Mouse (Mus musculus): ENCODE data around the gene Isca1. TPM values are rescaled to one million over a fixed set of nuclear protein-coding genes. Genes with fewer than 3 reads are reported as not detected.

Gene Isca1
- 132 and 140 TPM in 2 replicates for polyA plus RNA-seq (2012; rRNA removed)

DNA sequence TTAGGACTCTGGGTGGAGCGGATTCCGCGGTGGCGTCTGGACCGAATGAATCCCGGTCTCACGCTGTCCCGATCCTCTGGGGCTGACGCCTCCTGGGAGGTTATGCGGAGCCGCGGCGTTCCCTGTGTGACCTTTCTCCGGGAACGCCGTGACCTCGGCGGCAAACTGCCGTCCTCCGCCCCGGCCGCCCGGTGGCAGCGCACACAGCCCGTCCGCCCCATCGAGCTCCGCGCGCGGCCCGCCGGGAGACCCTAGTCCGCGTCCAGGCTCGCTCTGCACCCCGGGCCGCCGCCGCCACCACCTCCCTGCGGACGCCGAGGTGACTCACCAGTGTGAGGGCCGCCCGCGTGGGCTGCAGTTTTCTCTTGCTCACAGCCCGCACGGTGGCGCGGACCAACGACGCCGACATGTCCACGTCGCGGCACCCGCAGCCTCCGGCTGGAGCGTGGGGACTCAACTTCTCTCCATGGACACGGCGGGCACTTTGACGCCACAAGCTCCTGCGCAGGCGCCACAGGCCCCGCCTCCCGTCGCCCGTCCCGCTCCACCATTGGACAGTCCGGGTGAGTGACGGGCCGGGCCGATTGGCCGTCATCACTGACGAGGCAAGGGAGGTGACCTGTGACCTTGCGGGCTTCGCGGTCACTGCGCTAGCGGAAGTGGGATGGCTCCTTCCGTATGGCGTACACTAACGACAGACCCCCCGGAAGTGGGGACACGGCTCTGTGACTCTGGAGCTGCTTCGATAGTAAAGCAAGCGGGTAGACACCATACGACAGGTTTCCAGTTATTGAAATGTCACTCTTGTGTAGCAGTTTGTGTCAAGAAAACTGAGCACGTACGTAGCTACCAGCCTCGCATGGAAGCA is at the start of gene Isca1:
Gene Isca1, minus strand, starts transcription at position 515 of the 868 bp plus-strand sequence.

GRCm38 (mm10) chr13:59782145-59782544 is 12.5 kb upstream of the Isca1 start, which contains the start of gene Gm49354:
Gene Gm49354 (minus strand): TSS chr13:59782245.

GRCm38 (mm10) chr13:59746711-59747110 is 22.9 kb downstream of the Isca1 start, which contains the start of gene 1700014D04Rik:
Gene 1700014D04Rik (minus strand): TSS chr13:59746752.

DNA sequence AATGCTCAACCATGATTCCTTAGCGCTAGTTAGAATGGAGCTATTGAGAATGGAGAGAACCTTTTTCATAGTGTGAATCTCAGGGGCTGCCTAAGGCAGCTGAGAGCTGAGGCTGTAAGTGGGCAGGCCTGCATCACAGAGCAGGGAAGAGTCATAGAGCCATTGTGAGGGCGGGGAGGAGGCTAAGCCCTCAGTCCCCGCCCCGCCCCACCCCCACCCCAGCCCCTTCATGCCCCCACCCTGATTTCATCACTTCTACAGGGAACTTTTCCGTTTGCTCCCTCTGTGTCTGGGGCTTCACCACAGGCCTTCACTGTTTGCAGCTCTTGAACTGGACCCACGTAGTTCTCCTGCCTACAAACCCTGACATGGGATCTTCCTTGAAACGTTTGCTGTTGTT is 38.0 kb downstream of the Isca1 start, which contains the start of gene Spata31d1d:
Gene Spata31d1d, minus strand, starts transcription at position 101 of the 400 bp plus-strand sequence.

DNA sequence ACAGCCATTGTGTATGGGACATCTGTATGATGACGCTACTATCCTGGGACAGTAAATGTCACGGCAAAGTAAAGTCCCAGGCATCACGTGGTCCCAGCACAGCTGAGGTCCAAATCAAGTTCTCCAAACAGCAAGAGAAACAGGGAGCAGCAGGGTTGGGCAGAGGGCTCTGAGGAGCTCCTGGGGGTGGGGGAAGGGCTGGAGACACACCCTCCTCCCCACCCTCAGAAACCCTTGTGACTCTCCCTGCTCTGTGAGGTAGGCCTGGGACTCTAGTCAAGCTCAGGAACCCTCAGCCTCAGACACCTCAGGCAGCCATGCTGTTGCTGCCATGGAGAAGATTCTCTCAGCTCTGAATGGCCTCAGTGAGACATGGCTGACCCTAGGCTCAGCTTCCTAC is 57.6 kb downstream of the Isca1 start, which contains the start of gene Spata31d1b:
Gene Spata31d1b, plus strand, starts transcription at position 301 of the 400 bp plus-strand sequence.

DNA sequence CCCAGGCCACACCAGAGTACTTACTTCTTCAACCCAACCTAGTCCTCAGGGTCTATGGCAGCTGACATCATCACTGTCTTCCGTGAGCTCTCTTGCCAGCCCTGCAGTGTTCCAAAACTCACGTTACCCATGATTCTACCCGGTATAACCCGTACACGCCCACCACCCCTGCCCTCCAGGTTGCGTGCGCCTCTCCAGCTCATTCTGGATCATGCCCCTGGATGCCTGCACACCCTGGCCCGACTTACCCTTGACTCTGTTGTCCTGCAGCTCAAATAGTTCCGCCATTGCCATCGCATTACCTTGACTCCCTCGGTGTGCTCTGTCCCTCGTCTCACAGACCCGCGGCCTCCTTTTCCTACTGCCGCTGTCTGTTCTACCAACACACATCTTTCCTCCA is 59.4 kb downstream of the Isca1 start, which contains the start of gene Spata31d1a:
Gene Spata31d1a, minus strand, starts transcription at position 101 of the 400 bp plus-strand sequence.

Other genes starting within 250 kb of the Isca1 start
- gene Agtpbp1, start 184.6 kb downstream of the Isca1 start, polyA plus RNA-seq (2012; rRNA removed): 61.7 and 66.3 TPM in 2 replicates
- 112 and 114 TPM in 2 replicates for gene Naa35, start 184.6 kb downstream of the Isca1 start, polyA plus RNA-seq (2012; rRNA removed)
- 12.1 and 14.7 TPM in 2 replicates for gene Golm1, start 94.0 kb downstream of the Isca1 start, polyA plus RNA-seq (2012; rRNA removed)
- not detected in 2 replicates for gene 4921517D22Rik, start 75.7 kb downstream of the Isca1 start, polyA plus RNA-seq (2012; rRNA removed)
- gene Spata31d1a, start 59.5 kb downstream of the Isca1 start, polyA plus RNA-seq (2012; rRNA removed): 0.01 and 0.03 TPM in 2 replicates
- gene Spata31d1b, start 57.5 kb downstream of the Isca1 start, polyA plus RNA-seq (2012; rRNA removed): 0.03 TPM in 2 replicates
- gene Spata31d1d, start 38.1 kb downstream of the Isca1 start, polyA plus RNA-seq (2012; rRNA removed): not detected in 2 replicates
- gene 1700014D04Rik, start 23.1 kb downstream of the Isca1 start, polyA plus RNA-seq (2012; rRNA removed): 0.11 and 0.23 TPM in 2 replicates
- gene Gm49354, start 12.4 kb upstream of the Isca1 start, polyA plus RNA-seq (2012; rRNA removed): 0.76 TPM in 1 of 2 replicates, not detected in the other
- 34.1 and 35.5 TPM in 2 replicates for gene Tut7, start 53.3 kb upstream of the Isca1 start, polyA plus RNA-seq (2012; rRNA removed)